Mouse (Mus musculus): ENCODE results near the gene Bend6. TPM values are rescaled to one million over a fixed set of nuclear protein-coding genes. Genes with fewer than 3 reads are reported as not detected.

The Bend6 gene
- 0.98 and 2.0 TPM in 2 replicates for polyA plus RNA-seq (2015; fragmentation: Nextera tagmentation; extraction: Ambion mirVana)

DNA sequence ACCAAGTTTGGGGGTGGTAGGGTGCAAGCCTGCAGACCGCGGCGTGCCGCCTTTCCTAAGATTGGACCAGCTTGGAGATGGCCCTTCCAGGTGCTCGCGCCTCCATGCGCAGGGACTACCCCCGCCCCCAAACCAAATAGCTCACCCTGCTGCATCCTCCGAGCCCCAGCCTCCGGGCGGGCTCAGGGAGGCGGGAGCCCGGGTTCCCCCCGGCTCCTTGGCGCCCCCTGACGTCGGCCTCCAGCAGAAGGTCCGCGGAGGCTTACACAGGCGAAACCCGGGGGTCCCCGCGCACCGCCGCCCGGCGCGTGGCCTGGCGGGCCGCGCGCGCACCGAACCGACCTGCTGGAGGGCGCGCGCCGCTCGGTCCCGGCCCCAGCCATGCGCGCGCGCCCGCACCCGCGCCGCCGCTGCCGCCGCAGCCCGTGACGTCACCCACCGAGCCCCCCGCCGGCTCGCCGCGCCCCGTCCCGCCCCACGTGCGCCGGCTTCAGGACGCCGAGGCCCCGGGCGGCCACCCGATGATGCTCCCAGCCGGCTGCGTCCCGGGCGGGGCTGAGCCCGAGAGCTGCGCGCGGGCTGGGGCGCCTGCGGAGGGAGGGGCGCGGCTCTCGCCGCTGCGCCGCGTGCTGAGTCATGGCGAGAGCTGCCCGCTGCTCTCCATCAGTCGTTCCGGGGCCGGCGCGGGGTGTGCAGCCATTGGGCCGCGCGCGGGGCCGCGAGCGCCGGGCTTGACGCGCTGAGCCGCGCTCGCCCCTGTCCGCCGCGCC lies at the start of gene Bend6:
Bend6 (minus strand) TSS at position 396 of the 770 bp plus-strand sequence.
- Histone ChIP-seq H3K4me3 (replicated peaks) (peak within 1 kb of the TSS; percentile 65), H3K4me1 (peaks cover 18% of the 10 kb centered on the region), H3K9ac (peak within 1 kb of the TSS; percentile 40), H3K4me2 (replicated peaks) (peak within 1 kb of the TSS; percentile 96), H3K27ac (replicated peaks) (no peak within 1 kb of the TSS), H3K36me3 (no peaks in the 10 kb centered on the region), H3K27me3 (peaks cover 27% of the 10 kb centered on the region), H3K9me3 (replicated peaks) (no peaks in the 10 kb centered on the region)
- WGBS = under 1% methylated on average over 101 of the region's 110 CpGs
- ATAC-seq (ENCODE audit: insufficient number of reproducible peaks, low FRiP score, low TSS enrichment, low read depth) = peak; percentile 87

GRCm38 (mm10) chr1:33955626-33956025 lies 48.0 kb upstream of the Bend6 start:
- Histone ChIP-seq H3K27me3 (no peaks in the 10 kb centered on the region), H3K36me3 (no peaks in the 10 kb centered on the region), H3K4me2 (replicated peaks) (no peak overlapping the region), H3K9ac (no peak overlapping the region), H3K4me1 (no peaks in the 10 kb centered on the region), H3K27ac (replicated peaks) (no peak overlapping the region), H3K9me3 (replicated peaks) (no peaks in the 10 kb centered on the region), H3K4me3 (replicated peaks) (no peak overlapping the region)
- ATAC-seq (ENCODE audit: insufficient number of reproducible peaks, low FRiP score, low TSS enrichment, low read depth) = no peak
- WGBS = 94% methylated on average over 6 of the region's 6 CpGs

GRCm38 (mm10) chr1:33948511-33948910 lies 40.9 kb upstream of the Bend6 start:
- Histone ChIP-seq H3K9ac (no peak overlapping the region), H3K27me3 (no peaks in the 10 kb centered on the region), H3K9me3 (replicated peaks) (no peaks in the 10 kb centered on the region), H3K4me2 (replicated peaks) (no peak overlapping the region), H3K36me3 (no peaks in the 10 kb centered on the region), H3K4me1 (0 out of 2 replicates have a peak, but pooled peaks cover 6% of the 10 kb centered on the region), H3K4me3 (replicated peaks) (no peak overlapping the region), H3K27ac (replicated peaks) (no peak overlapping the region)
- WGBS = 54% methylated on average over 5 of the region's 5 CpGs
- no peak for ATAC-seq (ENCODE audit: insufficient number of reproducible peaks, low FRiP score, low TSS enrichment, low read depth)

DNA sequence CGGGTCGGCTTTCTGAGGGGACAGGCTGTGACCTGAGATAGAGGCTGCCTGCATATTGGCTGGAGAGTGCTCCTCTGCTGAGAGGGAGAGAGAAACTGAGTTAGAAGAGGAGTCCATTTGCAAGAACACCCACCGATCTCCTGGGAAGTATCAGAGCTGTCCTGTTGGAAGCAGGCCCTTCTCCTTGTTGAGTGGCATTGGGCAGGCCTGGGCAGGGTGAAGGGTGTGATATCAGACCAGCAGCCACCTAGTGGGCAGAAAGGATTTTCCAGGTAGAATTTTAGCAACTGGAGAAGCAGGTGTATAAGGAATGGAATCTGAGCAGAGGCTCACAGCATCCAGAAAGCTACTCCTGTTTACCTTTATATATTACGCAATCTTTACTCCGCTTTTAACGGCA lies 40.2 kb upstream of the Bend6 start:
- Histone ChIP-seq H3K27ac (replicated peaks) (no peak overlapping the region), H3K27me3 (no peaks in the 10 kb centered on the region), H3K4me2 (replicated peaks) (no peak overlapping the region), H3K4me1 (0 out of 2 replicates have a peak, but pooled peaks cover 6% of the 10 kb centered on the region), H3K9me3 (replicated peaks) (no peaks in the 10 kb centered on the region), H3K9ac (no peak overlapping the region), H3K36me3 (no peaks in the 10 kb centered on the region), H3K4me3 (replicated peaks) (no peak overlapping the region)
- ATAC-seq (ENCODE audit: insufficient number of reproducible peaks, low FRiP score, low TSS enrichment, low read depth) = no peak
- 79% methylated on average over 6 of the region's 6 CpGs for WGBS

GRCm38 (mm10) chr1:33946601-33947395 lies 39.2 kb upstream of the Bend6 start:
- Histone ChIP-seq H3K36me3 (no peaks in the 10 kb centered on the region), H3K27me3 (no peaks in the 10 kb centered on the region), H3K27ac (replicated peaks) (no peak overlapping the region), H3K9ac (no peak overlapping the region), H3K4me3 (replicated peaks) (no peak overlapping the region), H3K4me2 (replicated peaks) (no peak overlapping the region), H3K9me3 (replicated peaks) (no peaks in the 10 kb centered on the region), H3K4me1 (0 out of 2 replicates have a peak, but pooled peaks cover 6% of the 10 kb centered on the region)
- WGBS = 65% methylated on average over 12 of the region's 12 CpGs
- 0 out of 2 replicates have a peak, but pooled peaks have one; percentile 34 for ATAC-seq (ENCODE audit: insufficient number of reproducible peaks, low FRiP score, low TSS enrichment, low read depth)

GRCm38 (mm10) chr1:33945756-33946155 lies 38.1 kb upstream of the Bend6 start:
- 91% methylated on average over 6 of the region's 6 CpGs for WGBS
- H3K36me3 ChIP-seq = no peaks in the 10 kb centered on the region
- H3K4me3 ChIP-seq (replicated peaks) = no peak overlapping the region
- no peak overlapping the region for H3K4me2 ChIP-seq (replicated peaks)
- no peak overlapping the region for H3K9ac ChIP-seq
- H3K27me3 ChIP-seq = no peaks in the 10 kb centered on the region
- no peak overlapping the region for H3K27ac ChIP-seq (replicated peaks)
- H3K9me3 ChIP-seq (replicated peaks) = no peaks in the 10 kb centered on the region
- ATAC-seq (ENCODE audit: insufficient number of reproducible peaks, low FRiP score, low TSS enrichment, low read depth) = no peak
- H3K4me1 ChIP-seq = 0 out of 2 replicates have a peak, but pooled peaks cover 6% of the 10 kb centered on the region

DNA sequence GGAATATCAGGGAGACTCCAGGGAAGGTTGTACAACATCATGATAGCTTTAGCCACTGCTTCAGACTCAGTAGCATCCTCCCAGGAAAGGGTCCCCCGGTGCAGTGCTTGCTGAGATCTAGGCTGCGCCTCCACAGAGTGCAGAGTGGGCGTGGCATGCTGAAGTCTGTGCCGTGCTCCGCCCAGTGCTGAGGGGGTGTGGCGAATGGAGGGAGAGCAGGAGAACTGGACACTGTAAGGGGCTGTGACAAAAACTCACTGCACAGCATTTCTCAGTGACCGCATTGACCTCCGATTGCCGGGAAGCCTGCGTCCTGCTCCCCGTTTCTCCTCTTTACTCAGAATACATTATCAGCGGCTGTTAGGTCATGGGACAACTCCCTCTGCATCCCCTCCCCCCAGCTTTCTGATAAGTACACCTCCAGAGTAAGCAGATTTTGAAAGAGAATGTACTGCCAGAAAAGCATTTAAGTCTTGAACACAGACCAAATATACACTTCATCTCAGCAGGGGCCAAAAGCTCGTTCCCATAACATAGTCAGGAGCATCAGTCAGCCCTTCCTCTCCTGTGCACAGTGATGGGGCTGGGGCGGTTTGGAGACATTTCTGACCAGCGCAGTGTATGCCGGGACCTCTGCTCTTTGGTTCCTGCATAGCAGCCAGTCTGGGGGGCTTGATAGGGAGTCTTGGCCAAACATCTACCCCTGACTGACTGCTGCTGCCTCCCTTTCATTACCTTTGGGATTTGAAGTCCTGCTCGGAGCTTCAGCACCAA lies 37.5 kb upstream of the Bend6 start:
- no peaks in the 10 kb centered on the region for H3K27me3 ChIP-seq
- 0 out of 2 replicates have a peak, but pooled peaks cover 6% of the 10 kb centered on the region for H3K4me1 ChIP-seq
- H3K27ac ChIP-seq (replicated peaks) = no peak overlapping the region
- peak; percentile 70; the same call in 1 of the 2 replicates for ATAC-seq (ENCODE audit: insufficient number of reproducible peaks, low FRiP score, low TSS enrichment, low read depth)
- H3K9me3 ChIP-seq (replicated peaks) = no peaks in the 10 kb centered on the region
- no peak overlapping the region for H3K9ac ChIP-seq
- H3K36me3 ChIP-seq = no peaks in the 10 kb centered on the region
- H3K4me3 ChIP-seq (replicated peaks) = no peak overlapping the region
- no peak overlapping the region for H3K4me2 ChIP-seq (replicated peaks)
- 69% methylated on average over 17 of the region's 17 CpGs for WGBS

DNA sequence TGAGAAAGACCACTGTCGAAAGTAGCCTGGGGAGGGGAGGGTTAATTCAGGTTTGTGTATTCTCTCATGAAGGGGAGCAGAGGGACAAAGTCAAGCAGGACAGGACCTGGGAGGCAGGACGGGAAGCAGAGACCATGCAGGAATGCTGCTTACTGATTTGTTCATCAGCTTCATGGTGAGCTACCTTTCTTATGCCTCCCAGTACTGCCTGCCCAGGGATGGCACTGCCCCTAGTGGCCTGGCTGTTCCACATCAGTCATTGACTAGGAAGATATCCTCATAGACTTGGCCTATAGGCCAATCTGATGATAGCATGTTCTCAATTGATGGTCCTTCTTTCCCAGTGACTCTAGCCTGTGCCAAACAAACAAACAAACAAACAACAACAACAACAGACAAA lies 36.3 kb upstream of the Bend6 start:
- H3K36me3 ChIP-seq = no peaks in the 10 kb centered on the region
- H3K27ac ChIP-seq (replicated peaks) = no peak overlapping the region
- WGBS = 85% methylated on average over 2 of the region's 2 CpGs
- no peak overlapping the region for H3K4me3 ChIP-seq (replicated peaks)
- no peak overlapping the region for H3K9ac ChIP-seq
- ATAC-seq (ENCODE audit: insufficient number of reproducible peaks, low FRiP score, low TSS enrichment, low read depth) = no peak
- H3K27me3 ChIP-seq = no peaks in the 10 kb centered on the region
- H3K4me2 ChIP-seq (replicated peaks) = no peak overlapping the region
- H3K4me1 ChIP-seq = 0 out of 2 replicates have a peak, but pooled peaks cover 6% of the 10 kb centered on the region
- H3K9me3 ChIP-seq (replicated peaks) = no peaks in the 10 kb centered on the region

- Histone ChIP-seq H3K9me3 (replicated peaks) (no peaks in the 10 kb centered on the region), H3K27ac (replicated peaks) (no peak overlapping the region), H3K9ac (no peak overlapping the region), H3K4me3 (replicated peaks) (no peak overlapping the region), H3K4me1 (0 out of 2 replicates have a peak, but pooled peaks cover 4% of the 10 kb centered on the region), H3K36me3 (no peaks in the 10 kb centered on the region), H3K27me3 (no peaks in the 10 kb centered on the region), H3K4me2 (replicated peaks) (no peak overlapping the region)
- ATAC-seq (ENCODE audit: insufficient number of reproducible peaks, low FRiP score, low TSS enrichment, low read depth) = no peak
- WGBS = 93% methylated on average over 8 of the region's 8 CpGs
Measured at GRCm38 (mm10) chr1:33942638-33943037, 35.0 kb upstream of the Bend6 start.

GRCm38 (mm10) chr1:33940364-33940928 lies 32.8 kb upstream of the Bend6 start:
- H3K9me3 ChIP-seq (replicated peaks) = no peaks in the 10 kb centered on the region
- no peak overlapping the region for H3K4me3 ChIP-seq (replicated peaks)
- 76% methylated on average over 11 of the region's 11 CpGs for WGBS
- H3K4me2 ChIP-seq (replicated peaks) = no peak overlapping the region
- no peaks in the 10 kb centered on the region for H3K36me3 ChIP-seq
- H3K27me3 ChIP-seq = no peaks in the 10 kb centered on the region
- H3K27ac ChIP-seq (replicated peaks) = no peak overlapping the region
- H3K9ac ChIP-seq = no peak overlapping the region
- ATAC-seq (ENCODE audit: insufficient number of reproducible peaks, low FRiP score, low TSS enrichment, low read depth) = no peak
- H3K4me1 ChIP-seq = 0 out of 2 replicates have a peak, but pooled peaks cover 3% of the 10 kb centered on the region

Data from embryonic facial prominence, embryonic 15.5 days (tissue).